Mouse (Mus musculus) forelimb bud, embryonic 11.5 days (tissue): ENCODE results near the gene Samd4.

ENCODE experiments used
- DNase-seq: peaks from one replicate; pipeline ENCODE4 v3.0.0-alpha.2; 2012; ENCODE audit warnings: low read depth, low spot score

The Samd4 gene

GRCm38 (mm10) chr14:46908858-46909257, 26.2 kb downstream of the Samd4 start:
- DNase-seq: no peak

GRCm38 (mm10) chr14:46912496-46912895, 29.8 kb downstream of the Samd4 start:
- no peak for DNase-seq

GRCm38 (mm10) chr14:46914356-46914755, 31.7 kb downstream of the Samd4 start:
- DNase-seq: no peak

- DNase-seq: no peak
These were observed 32.9 kb downstream of the Samd4 start for GRCm38 (mm10) chr14:46915555-46915954.

GRCm38 (mm10) chr14:46916581-46916980, 33.9 kb downstream of the Samd4 start:
- no peak for DNase-seq

- no peak for DNase-seq
These were observed 34.5 kb downstream of the Samd4 start for GRCm38 (mm10) chr14:46917136-46917535.

GRCm38 (mm10) chr14:46917581-46917980, 34.9 kb downstream of the Samd4 start:
- DNase-seq: no peak

- no peak for DNase-seq
These were observed 37.8 kb downstream of the Samd4 start for GRCm38 (mm10) chr14:46920496-46920895.

GRCm38 (mm10) chr14:46921178-46921975, 38.7 kb downstream of the Samd4 start:
- no peak for DNase-seq

- DNase-seq: no peak
These were observed 41.3 kb downstream of the Samd4 start for GRCm38 (mm10) chr14:46923931-46924330.

GRCm38 (mm10) chr14:46924422-46924821, 41.8 kb downstream of the Samd4 start:
- no peak for DNase-seq

- no peak for DNase-seq
These were observed 45.9 kb downstream of the Samd4 start for GRCm38 (mm10) chr14:46928556-46928955.

GRCm38 (mm10) chr14:46932121-46932520, 49.5 kb downstream of the Samd4 start:
- DNase-seq: no peak

- DNase-seq: no peak
These were observed 50.1 kb downstream of the Samd4 start for GRCm38 (mm10) chr14:46932708-46933107.

- peak; percentile 57 for DNase-seq
These were observed 58.4 kb downstream of the Samd4 start for GRCm38 (mm10) chr14:46941077-46941476.

- DNase-seq: peak; percentile 94
These were observed 59.5 kb downstream of the Samd4 start for GRCm38 (mm10) chr14:46941896-46942812.

GRCm38 (mm10) chr14:46944411-46944810, 61.8 kb downstream of the Samd4 start:
- DNase-seq: no peak

GRCm38 (mm10) chr14:46945903-46946490, 63.3 kb downstream of the Samd4 start:
- DNase-seq: no peak

- no peak for DNase-seq
These were observed 65.0 kb downstream of the Samd4 start for GRCm38 (mm10) chr14:46947644-46948043.

GRCm38 (mm10) chr14:46950527-46951384, 68.1 kb downstream of the Samd4 start:
- DNase-seq: no peak

- DNase-seq: no peak
These were observed 69.6 kb downstream of the Samd4 start for GRCm38 (mm10) chr14:46952264-46952663.
